Mouse (Mus musculus): ENCODE data around the gene Sf1.

GRCm38 (mm10) chr19:6338716-6339115 is 24.8 kb upstream of the Sf1 start:
- TF ChIP-seq CTCF (IDR thresholded peaks at IDR 0.05; ENCODE audit: low read depth, low read length) (no peak), POLR2A (IDR thresholded peaks at IDR 0.05; ENCODE audit: insufficient read depth, low read length) (no peak), EP300 (IDR thresholded peaks at IDR 0.05; ENCODE audit: insufficient read depth, low read depth, low read length) (no peak)
